Comparison of ENCODE assay signal across 8 mouse cellular contexts in genomic region chr7:27591266-27592216, GRCm38 (mm10). TPM values are rescaled to one million over a fixed set of nuclear protein-coding genes. Genes with fewer than 3 reads are reported as not detected.
DNase-seq lines count a peak whose midpoint lies in the region; ATAC-seq and TF ChIP-seq lines count a peak whose summit lies in the region.

TSS of gene Akt2 (plus strand) at chr7:27591552.

- peak within 1 kb of the TSS; percentile 100 for H3K27ac ChIP-seq in hindbrain, embryonic 15.5 days (replicated peaks)
- peak within 1 kb of the TSS; percentile 99 for H3K27ac ChIP-seq in left cerebral cortex, adult 2 months

- H3K9me3 ChIP-seq in hindbrain, embryonic 15.5 days = no peaks in the 10 kb centered on the region

- ATAC-seq in hindbrain, embryonic 15.5 days (ENCODE audit: low FRiP score, low read depth) = peak; percentile 94
- peak; percentile 82 for ATAC-seq in megakaryocyte, adult 5-6 weeks (ENCODE audit: poor library complexity, severe bottlenecking)

- no peaks in the 10 kb centered on the region for H3K36me3 ChIP-seq in hindbrain, embryonic 15.5 days

- peak within 1 kb of the TSS; percentile 85 for H3K4me3 ChIP-seq in hindbrain, embryonic 15.5 days
- peak within 1 kb of the TSS; percentile 73 for H3K4me3 ChIP-seq in left cerebral cortex, adult 2 months

- intact Hi-C loops in left cerebral cortex, adult 2 months (cut with DNase I) = loop anchor here (1.0 to 5.0 kb wide), 2 partner anchors 10 to 99 kb away; no protein-coding TSS in a partner anchor

- peak within 1 kb of the TSS; percentile 77 for H3K4me2 ChIP-seq in hindbrain, embryonic 15.5 days

- peak; percentile 83 for DNase-seq in WW6 (ENCODE audit: low read depth, low spot score)
- DNase-seq in cerebellum, postnatal 36 days = peak; percentile 96 to 98
- peak; percentile 92 for DNase-seq in frontal cortex, postnatal 36 days (ENCODE audit: low spot score in 2 of 2)
- peak; percentile 91 for DNase-seq in left cerebral cortex, adult 2 months (ENCODE audit: extremely low spot score in 1 of 2, low spot score in 2 of 2)
- peak; percentile 90 to 94 for DNase-seq in right cerebral cortex, adult 2 months (ENCODE audit: low spot score in 2 of 2)
- DNase-seq in urinary bladder, postnatal 14 days (ENCODE audit: low spot score) = peak; percentile 90

- H3K9ac ChIP-seq in hindbrain, embryonic 15.5 days = peak within 1 kb of the TSS; percentile 88

- TF ChIP-seq CTCF in left cerebral cortex, adult 2 months (IDR thresholded peaks at IDR 0.05) = peak; percentile 1; the same call in 1 of the 2 replicates

- under 1% methylated on average over 60 of the region's 71 CpGs for whole genome bisulfite sequencing in hindbrain, embryonic 15.5 days

- no peaks in the 10 kb centered on the region for H3K27me3 ChIP-seq in hindbrain, embryonic 15.5 days

- H3K4me1 ChIP-seq in hindbrain, embryonic 15.5 days (replicated peaks) = peaks cover 26% of the 10 kb centered on the region

RNA-seq across cellular contexts. Expression of gene Akt2, which starts in this region (rescaled TPM):
- polyA plus RNA-seq in hindbrain, embryonic 15.5 days (2015; fragmentation: Nextera tagmentation; extraction: Ambion mirVana) = 66.3 and 74.2 TPM in 2 replicates
- 100 to 1,000 TPM; 115 to 116 TPM for total RNA-seq in left cerebral cortex, adult 2 months (2021)
- total RNA-seq in megakaryocyte, adult 5-6 weeks (2015) = 40.2 TPM in 2 replicates
- 53.8 and 55.7 TPM in 2 replicates for total RNA-seq in megakaryocyte, adult 5-6 weeks (2017)

Comparison
In these comparisons a context has a peak if more than half of its experiments do, and no peak if none do; other contexts are left out.
1. Peak in every context shown above with its lines: DNase-seq, ATAC-seq, H3K4me3 ChIP-seq and H3K27ac ChIP-seq.